Mouse (Mus musculus) midbrain, embryonic 10.5 days (tissue): ENCODE results near the gene Exoc6b. TPM values are rescaled to one million over a fixed set of nuclear protein-coding genes. Genes with fewer than 3 reads are reported as not detected.

Experiments
- DNase-seq: peaks from one replicate; pipeline ENCODE4 v3.0.0-alpha.2; 2017; ENCODE audit warnings: low spot score
- H3K27ac ChIP-seq: fragments of 300-500 bp; sonication (generic); replicated peaks from 2 replicates; pipeline ENCODE4 v1.5.1; 2016; ENCODE audit warnings: mild to moderate bottlenecking
- H3K27me3 ChIP-seq: fragments of 300-500 bp; sonication (generic); 2 replicates; pipeline ENCODE4 v1.6.1; 2016; ENCODE audit warnings: low read depth, mild to moderate bottlenecking; ENCODE audit not compliant: poor library complexity, severe bottlenecking
- H3K36me3 ChIP-seq: fragments of 300-500 bp; sonication (generic); 2 replicates; pipeline ENCODE4 v1.6.1; 2016; ENCODE audit warnings: mild to moderate bottlenecking, moderate library complexity
- H3K4me1 ChIP-seq: fragments of 300-500 bp; sonication (generic); 2 replicates; pipeline ENCODE4 v1.6.1; 2016
- H3K4me3 ChIP-seq: fragments of 300-500 bp; sonication (generic); 2 replicates; pipeline ENCODE4 v1.5.1; 2016; ENCODE audit warnings: mild to moderate bottlenecking, moderate library complexity
- H3K9me3 ChIP-seq: fragments of 300-500 bp; sonication (generic); replicated peaks from 2 replicates; pipeline ENCODE4 v1.6.1; 2016; ENCODE audit warnings: mild to moderate bottlenecking
- WGBS: fragments of 180-500 bp; shearing (Covaris S2); methylation state at CpG from one replicate; pipeline ENCODE4 v1.1.7; 2016; 5-methylcytosine and 5-hydroxymethylcytosine counted together
- polyA plus RNA-seq: library from polyadenylated mRNA; unstranded; fragments of >200 nt; fragmentation: Nextera tagmentation; extraction: Ambion mirVana; gene quantifications from 2 replicates; pipeline ENCODE4 v1.2.1, GENCODE M21; 2016

Exoc6b gene
- polyA plus RNA-seq, 1 experiment from 2014 or later, result 22.8 TPM

- Histone ChIP-seq H3K27me3 (no peaks in the 10 kb centered on the region), H3K4me3 (no peak overlapping the region), H3K9me3 (no peaks in the 10 kb centered on the region), H3K27ac (no peak overlapping the region), H3K4me1 (peaks cover 11% of the 10 kb centered on the region), H3K36me3 (no peaks in the 10 kb centered on the region)
- no peak for DNase-seq
- WGBS, result 91% methylated on average over 3 of the region's 3 CpGs
These were observed 107.5 kb downstream of the Exoc6b start for GRCm38 (mm10) chr6:84961763-84962162.

GRCm38 (mm10) chr6:84959520-84959919 is 109.8 kb downstream of the Exoc6b start:
- no peaks in the 10 kb centered on the region for H3K36me3 ChIP-seq
- no peaks in the 10 kb centered on the region for H3K9me3 ChIP-seq
- DNase-seq, result no peak
- H3K4me3 ChIP-seq, result no peak overlapping the region
- H3K27ac ChIP-seq, result no peak overlapping the region
- H3K4me1 ChIP-seq, result peaks cover 15% of the 10 kb centered on the region
- H3K27me3 ChIP-seq, result no peaks in the 10 kb centered on the region
- WGBS, result 85% methylated on average over 2 of the region's 2 CpGs

GRCm38 (mm10) chr6:84951621-84952020 is 117.7 kb downstream of the Exoc6b start:
- Histone ChIP-seq H3K36me3 (no peaks in the 10 kb centered on the region), H3K4me3 (no peak overlapping the region), H3K27me3 (no peaks in the 10 kb centered on the region), H3K4me1 (peaks cover 4% of the 10 kb centered on the region; the same call in 1 of the 2 replicates), H3K27ac (no peak overlapping the region), H3K9me3 (no peaks in the 10 kb centered on the region)
- 81% methylated on average over 1 of the region's 1 CpGs for WGBS
- DNase-seq, result no peak

- WGBS, result 88% methylated on average over 3 of the region's 3 CpGs
- H3K4me3 ChIP-seq, result no peak overlapping the region
- no peaks in the 10 kb centered on the region for H3K36me3 ChIP-seq
- no peaks in the 10 kb centered on the region for H3K9me3 ChIP-seq
- H3K4me1 ChIP-seq, result no peaks in the 10 kb centered on the region
- no peak overlapping the region for H3K27ac ChIP-seq
- no peak for DNase-seq
- no peaks in the 10 kb centered on the region for H3K27me3 ChIP-seq
These were observed 122.7 kb downstream of the Exoc6b start for GRCm38 (mm10) chr6:84946569-84946968.

GRCm38 (mm10) chr6:84946106-84946505 is 123.2 kb downstream of the Exoc6b start:
- Histone ChIP-seq H3K9me3 (no peaks in the 10 kb centered on the region), H3K4me1 (no peaks in the 10 kb centered on the region), H3K36me3 (no peaks in the 10 kb centered on the region), H3K4me3 (no peak overlapping the region), H3K27ac (no peak overlapping the region), H3K27me3 (no peaks in the 10 kb centered on the region)
- no peak for DNase-seq
- 88% methylated on average over 2 of the region's 2 CpGs for WGBS

- WGBS, result 85% methylated on average over 11 of the region's 11 CpGs
- Histone ChIP-seq H3K9me3 (no peaks in the 10 kb centered on the region), H3K4me1 (no peaks in the 10 kb centered on the region), H3K27ac (no peak overlapping the region), H3K36me3 (no peaks in the 10 kb centered on the region), H3K4me3 (no peak overlapping the region), H3K27me3 (no peaks in the 10 kb centered on the region)
- DNase-seq, result no peak
These were observed 136.1 kb downstream of the Exoc6b start for GRCm38 (mm10) chr6:84932953-84933921.

- Histone ChIP-seq H3K36me3 (no peaks in the 10 kb centered on the region), H3K27me3 (no peaks in the 10 kb centered on the region), H3K4me3 (no peak overlapping the region), H3K4me1 (no peaks in the 10 kb centered on the region), H3K9me3 (no peaks in the 10 kb centered on the region), H3K27ac (no peak overlapping the region)
- DNase-seq, result no peak
- 48% methylated on average over 1 of the region's 1 CpGs for WGBS
These were observed 138.3 kb downstream of the Exoc6b start for GRCm38 (mm10) chr6:84931051-84931450.

GRCm38 (mm10) chr6:84926066-84926465 is 143.2 kb downstream of the Exoc6b start:
- no peaks in the 10 kb centered on the region for H3K27me3 ChIP-seq
- peaks cover 25% of the 10 kb centered on the region for H3K4me1 ChIP-seq
- DNase-seq, result no peak
- H3K4me3 ChIP-seq, result no peak overlapping the region
- WGBS, result 67% methylated on average over 3 of the region's 3 CpGs
- H3K9me3 ChIP-seq, result no peaks in the 10 kb centered on the region
- no peaks in the 10 kb centered on the region for H3K36me3 ChIP-seq
- H3K27ac ChIP-seq, result no peak overlapping the region

- Histone ChIP-seq H3K27ac (peak overlapping the region; percentile 70), H3K36me3 (no peaks in the 10 kb centered on the region), H3K4me3 (peak overlapping the region; percentile 9; the same call in 1 of the 2 replicates), H3K9me3 (no peaks in the 10 kb centered on the region), H3K27me3 (no peaks in the 10 kb centered on the region), H3K4me1 (peaks cover 25% of the 10 kb centered on the region)
- 31% methylated on average over 12 of the region's 12 CpGs for WGBS
- peak; percentile 21 for DNase-seq
These were observed 145.5 kb downstream of the Exoc6b start for GRCm38 (mm10) chr6:84923760-84924221.

GRCm38 (mm10) chr6:84916291-84916690 is 153.0 kb downstream of the Exoc6b start:
- WGBS, result 39% methylated on average over 2 of the region's 2 CpGs
- Histone ChIP-seq H3K27ac (no peak overlapping the region), H3K4me3 (no peak overlapping the region), H3K36me3 (no peaks in the 10 kb centered on the region), H3K27me3 (no peaks in the 10 kb centered on the region), H3K9me3 (no peaks in the 10 kb centered on the region), H3K4me1 (no peaks in the 10 kb centered on the region)
- DNase-seq, result peak; percentile 57

GRCm38 (mm10) chr6:84912434-84912833 is 156.9 kb downstream of the Exoc6b start:
- no peaks in the 10 kb centered on the region for H3K36me3 ChIP-seq
- no peaks in the 10 kb centered on the region for H3K4me1 ChIP-seq
- no peaks in the 10 kb centered on the region for H3K9me3 ChIP-seq
- DNase-seq, result no peak
- no peak overlapping the region for H3K4me3 ChIP-seq
- no peak overlapping the region for H3K27ac ChIP-seq
- no peaks in the 10 kb centered on the region for H3K27me3 ChIP-seq
- 10% methylated on average over 2 of the region's 2 CpGs for WGBS

GRCm38 (mm10) chr6:84899002-84899774 is 170.1 kb downstream of the Exoc6b start:
- no peak overlapping the region for H3K27ac ChIP-seq
- no peaks in the 10 kb centered on the region for H3K4me1 ChIP-seq
- no peaks in the 10 kb centered on the region for H3K27me3 ChIP-seq
- DNase-seq, result no peak
- no peaks in the 10 kb centered on the region for H3K9me3 ChIP-seq
- H3K4me3 ChIP-seq, result no peak overlapping the region
- WGBS, result 79% methylated on average over 4 of the region's 4 CpGs
- H3K36me3 ChIP-seq, result no peaks in the 10 kb centered on the region

GRCm38 (mm10) chr6:84893773-84894095 is 175.6 kb downstream of the Exoc6b start:
- Histone ChIP-seq H3K9me3 (no peaks in the 10 kb centered on the region), H3K27ac (no peak overlapping the region), H3K4me1 (peaks cover 12% of the 10 kb centered on the region), H3K27me3 (no peaks in the 10 kb centered on the region), H3K36me3 (no peaks in the 10 kb centered on the region), H3K4me3 (no peak overlapping the region)
- DNase-seq, result no peak
